Mouse (Mus musculus) brain, embryonic 18.5 days (tissue): ENCODE results near the gene Cant1.
"Not testable (repeated sequence)": the region's sequence is repeated elsewhere in the genome, so short reads cannot be mapped to it uniquely, and the experiment has no call there.

Experiments
- DNase-seq: peaks from one replicate; pipeline ENCODE4 v3.0.0-alpha.2; 2012; ENCODE audit warnings: low read depth, low spot score

The Cant1 gene

GRCm38 (mm10) chr11:118408051-118408740 lies 10.7 kb downstream of the Cant1 start:
- no peak for DNase-seq

DNA sequence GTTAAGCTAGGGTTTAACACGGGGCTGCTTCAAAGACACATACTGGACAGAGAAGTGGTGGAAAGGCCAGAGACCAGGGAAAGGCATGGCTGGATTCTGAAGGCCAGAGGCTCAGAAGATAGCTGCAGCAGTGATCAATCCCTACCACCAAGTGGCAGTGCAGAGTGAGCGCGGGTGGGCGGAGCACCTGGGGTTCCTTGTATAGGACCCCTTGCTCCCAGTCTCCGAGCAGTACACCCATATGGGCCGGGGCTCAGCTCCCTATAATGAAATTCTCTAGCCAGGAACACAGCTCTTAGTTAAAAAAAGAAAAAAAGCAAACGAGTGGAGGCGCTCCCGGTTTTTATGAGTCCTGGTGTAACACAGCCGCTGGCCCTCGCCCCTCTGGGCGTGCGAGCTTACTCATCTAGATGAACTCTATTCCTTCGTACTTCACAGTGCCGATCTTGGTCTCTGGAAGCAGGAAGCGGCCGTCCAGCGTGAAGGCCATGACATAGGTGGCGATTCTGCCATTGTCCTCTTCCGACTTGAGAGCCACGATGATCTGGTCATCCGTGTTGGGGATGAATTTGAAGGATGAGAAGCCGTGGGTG lies 11.5 kb downstream of the Cant1 start:
- no peak for DNase-seq

DNA sequence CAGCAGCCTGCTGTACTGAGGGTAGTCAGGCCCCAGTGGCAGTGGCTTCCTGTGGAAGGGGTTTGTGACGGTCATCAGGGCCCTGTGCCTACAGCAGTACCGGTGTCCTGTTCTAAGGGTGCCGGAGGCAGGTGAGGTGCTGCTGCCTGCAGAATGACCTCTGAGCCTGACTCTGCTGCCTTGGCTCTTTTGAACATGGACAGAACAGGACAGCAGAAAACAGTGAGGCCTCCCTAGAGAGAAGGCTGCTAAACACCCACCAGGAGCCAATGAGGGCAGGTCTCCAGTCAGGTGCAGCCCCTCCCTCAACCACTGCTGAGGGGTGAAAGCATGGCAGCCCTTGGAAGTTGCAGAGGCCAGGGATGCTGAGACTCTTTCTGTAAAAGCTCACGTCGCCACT lies 12.4 kb downstream of the Cant1 start:
- DNase-seq, result no peak

DNA sequence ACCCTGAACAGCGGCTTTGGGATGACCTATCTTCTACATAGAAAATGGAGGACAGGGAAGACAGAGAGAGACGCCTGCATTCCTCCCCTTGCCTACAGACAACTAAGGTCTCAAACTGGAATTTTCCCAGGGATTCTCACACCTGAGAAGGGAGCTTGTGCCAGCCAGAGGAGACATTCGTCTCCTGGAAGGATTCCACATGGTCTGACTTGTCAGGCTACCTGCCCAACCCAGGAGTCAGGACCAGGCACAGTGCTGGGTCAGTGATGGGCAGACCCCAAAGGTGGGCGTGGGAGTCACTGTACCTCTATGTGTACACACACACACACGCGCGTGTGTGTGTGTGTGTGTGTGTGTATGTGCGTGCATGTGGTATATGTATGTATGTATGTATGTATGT lies 13.6 kb downstream of the Cant1 start:
- no peak for DNase-seq

GRCm38 (mm10) chr11:118403951-118404899 lies 14.7 kb downstream of the Cant1 start:
- DNase-seq, result no peak

DNA sequence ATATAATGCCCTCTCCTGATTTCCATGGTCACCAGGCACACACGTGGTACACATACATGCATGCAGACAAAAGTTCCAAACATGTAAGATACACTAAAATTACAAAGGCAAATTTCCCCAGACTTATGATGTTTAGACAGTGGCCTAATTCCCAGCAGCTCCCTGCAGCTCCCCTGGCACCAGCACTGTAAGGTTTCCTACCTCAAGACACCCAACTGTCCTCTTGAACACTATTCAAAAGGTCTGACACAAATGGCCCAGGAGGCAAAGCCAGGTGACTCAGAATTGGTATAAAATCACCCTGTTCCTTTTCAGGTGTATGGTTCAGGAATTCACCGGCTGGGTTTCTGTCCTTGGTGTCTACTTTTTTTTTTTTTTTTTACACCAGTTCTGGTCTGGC lies 15.7 kb downstream of the Cant1 start:
- DNase-seq, result no peak

- no peak for DNase-seq
These were observed 17.1 kb downstream of the Cant1 start, which contains the start of gene Lgals3bp for GRCm38 (mm10) chr11:118401760-118402280. Lgals3bp (minus strand) TSS chr11:118402092.

DNA sequence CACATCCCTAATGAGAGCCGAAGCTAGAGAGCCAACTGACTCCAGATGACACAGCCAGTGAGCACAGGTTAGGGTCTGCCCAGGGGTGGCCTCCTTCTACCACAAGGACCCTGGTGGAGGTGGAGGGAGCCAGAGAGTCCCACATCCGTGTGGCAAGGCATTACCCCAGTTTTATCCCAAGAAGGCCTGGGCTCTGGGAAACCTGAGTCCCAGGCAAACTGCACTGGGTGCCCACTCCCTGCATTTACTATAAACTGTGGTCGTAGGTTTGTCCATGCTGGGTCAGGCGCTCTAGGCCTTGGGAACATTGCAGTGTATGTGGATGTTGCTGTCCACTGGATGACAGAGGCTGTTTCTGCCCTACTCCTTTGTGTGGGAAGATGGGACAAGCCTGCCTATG lies 17.7 kb downstream of the Cant1 start:
- DNase-seq, result no peak

DNA sequence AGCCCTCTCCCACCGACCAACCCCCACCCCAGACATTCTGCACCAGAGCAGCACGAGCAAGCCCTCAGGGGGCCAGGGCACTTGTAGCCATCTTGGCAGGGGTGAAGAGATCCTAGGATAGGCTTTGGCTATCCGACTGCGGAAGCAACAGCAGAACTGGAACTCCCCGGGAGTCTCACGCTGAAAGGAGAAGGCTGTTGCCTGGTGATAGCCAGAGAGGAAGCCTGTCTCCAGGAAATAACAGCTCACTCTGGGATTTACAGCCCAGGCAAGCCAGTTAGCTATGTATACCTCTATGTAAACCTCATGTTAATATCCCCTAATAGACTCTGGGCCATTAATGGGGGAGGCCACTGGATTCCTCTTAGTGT lies 18.3 kb downstream of the Cant1 start:
- no peak for DNase-seq

DNA sequence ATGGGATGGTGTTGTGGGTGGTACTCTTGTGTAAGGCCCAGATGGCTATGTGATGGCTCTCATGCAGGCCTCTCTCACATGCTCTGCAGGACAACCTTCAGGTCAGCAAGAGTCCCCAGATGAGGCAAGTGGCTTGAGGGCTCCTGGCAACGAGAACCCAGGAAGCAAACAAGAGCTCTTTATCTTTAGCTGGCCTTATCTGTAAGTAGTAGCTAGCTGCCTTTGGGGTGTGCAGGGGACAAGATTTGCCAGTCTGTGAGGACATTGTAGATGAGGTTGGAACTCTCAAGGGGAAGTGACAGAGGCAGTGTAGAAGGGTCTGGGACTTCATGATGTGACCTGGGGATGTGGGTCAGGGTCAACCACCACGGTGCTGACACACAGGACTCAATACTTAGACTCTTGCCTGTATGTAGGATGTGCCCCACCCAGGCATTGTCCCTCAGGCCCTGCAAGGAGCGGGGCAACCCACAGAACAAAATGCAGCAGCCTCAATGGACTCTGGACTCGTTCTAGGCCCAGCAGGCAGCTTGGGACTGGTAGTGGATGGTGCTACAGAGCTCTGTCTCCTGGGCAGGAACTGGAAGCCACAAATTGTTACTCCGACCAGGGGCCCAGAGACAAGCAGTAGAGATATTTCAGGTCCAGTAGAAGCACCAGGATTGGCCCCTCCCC lies 18.9 kb downstream of the Cant1 start:
- DNase-seq, result no peak

DNA sequence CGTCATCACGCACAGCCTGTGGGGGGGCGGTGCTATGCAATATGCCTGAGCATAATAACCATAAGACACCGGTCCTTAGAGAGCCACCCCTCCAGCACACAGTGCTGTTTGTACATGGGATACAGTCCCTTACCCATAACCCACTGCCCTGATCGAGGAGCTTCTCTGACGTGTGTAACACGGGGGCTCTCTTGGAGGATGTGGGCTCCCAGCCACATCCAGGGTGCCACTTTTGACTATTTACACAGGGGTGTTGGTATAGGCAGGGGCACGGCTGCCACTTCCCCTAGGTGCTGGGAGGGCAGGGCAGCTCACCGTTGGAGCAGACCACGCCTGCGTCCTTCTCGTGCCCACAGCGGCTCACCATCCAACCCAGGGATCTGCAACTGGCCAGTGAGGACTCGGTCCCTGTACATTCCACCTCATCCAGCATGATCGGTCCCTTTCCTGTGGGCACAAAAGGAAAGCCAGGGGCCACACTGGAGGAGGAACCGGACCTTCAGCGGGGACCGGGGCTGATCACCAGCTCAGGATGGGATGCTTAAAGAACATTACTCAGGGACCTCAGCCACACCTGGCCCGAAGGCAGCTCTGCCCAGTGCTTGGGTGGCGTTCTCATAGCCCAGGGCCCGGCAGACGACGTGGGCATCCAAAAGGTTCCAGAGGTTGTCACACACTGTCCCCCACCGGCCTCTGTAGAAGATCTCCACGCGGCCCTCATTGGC lies 20.9 kb downstream of the Cant1 start:
- DNase-seq, result no peak

DNA sequence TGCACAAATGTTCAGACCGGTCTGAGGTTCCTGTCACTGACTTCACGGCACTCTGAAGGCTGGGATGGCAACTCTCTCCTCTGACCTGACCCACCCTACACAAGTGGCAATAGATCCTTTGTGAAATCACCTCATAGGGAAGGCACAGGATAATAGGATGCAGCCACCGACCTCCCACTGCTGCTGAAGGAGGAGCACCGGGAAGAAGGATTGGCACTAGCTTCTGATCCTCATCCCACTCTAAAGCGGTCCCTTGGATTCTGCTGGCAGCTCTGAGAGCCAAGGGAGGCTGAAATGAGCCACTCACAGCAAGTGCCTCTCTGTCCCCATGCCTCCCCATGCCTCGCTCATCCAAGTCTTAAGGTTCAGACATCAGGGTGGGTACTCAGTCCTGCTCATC lies 24.3 kb downstream of the Cant1 start:
- no peak for DNase-seq

DNA sequence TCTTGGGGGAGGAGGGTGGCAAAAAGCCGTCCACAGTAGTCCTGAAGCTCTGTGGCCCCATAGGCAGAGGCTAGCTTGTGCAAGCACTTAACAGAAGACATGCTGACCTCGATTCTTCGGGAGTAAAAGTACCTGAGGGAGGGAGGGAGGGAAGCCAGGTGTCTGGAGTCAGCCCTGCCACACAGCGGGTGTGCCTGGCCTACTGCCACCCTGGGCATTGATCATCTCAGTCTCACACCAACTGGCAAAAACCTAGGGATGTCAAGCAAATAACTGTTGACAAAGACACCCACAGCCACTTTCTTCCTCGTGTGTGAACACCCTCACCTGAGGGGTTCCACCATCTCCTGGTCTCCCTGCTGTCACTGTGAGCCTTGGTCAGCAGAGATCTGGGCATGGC lies 24.9 kb downstream of the Cant1 start:
- DNase-seq, result no peak

DNA sequence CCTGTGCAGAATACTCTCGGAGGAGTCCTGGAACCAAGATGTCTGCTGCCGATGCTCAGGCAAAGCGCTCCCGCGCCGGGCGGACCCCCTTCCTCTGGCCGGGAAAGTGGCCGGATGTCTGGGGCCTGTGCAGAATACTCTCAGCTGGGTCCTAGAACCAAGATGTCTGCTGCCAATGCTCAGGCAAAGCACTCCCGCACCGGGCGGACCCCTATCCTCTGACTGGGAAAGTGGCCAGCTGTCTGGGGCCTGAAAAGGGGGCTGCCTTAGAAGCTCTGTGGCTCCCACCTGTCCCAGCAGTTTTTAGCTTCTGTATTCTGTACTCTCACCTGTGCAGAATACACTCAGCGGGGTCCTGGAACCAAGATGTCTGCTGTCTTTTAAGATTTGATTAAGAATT lies 31.1 kb downstream of the Cant1 start:
- DNase-seq, result not testable (repeated sequence)

DNA sequence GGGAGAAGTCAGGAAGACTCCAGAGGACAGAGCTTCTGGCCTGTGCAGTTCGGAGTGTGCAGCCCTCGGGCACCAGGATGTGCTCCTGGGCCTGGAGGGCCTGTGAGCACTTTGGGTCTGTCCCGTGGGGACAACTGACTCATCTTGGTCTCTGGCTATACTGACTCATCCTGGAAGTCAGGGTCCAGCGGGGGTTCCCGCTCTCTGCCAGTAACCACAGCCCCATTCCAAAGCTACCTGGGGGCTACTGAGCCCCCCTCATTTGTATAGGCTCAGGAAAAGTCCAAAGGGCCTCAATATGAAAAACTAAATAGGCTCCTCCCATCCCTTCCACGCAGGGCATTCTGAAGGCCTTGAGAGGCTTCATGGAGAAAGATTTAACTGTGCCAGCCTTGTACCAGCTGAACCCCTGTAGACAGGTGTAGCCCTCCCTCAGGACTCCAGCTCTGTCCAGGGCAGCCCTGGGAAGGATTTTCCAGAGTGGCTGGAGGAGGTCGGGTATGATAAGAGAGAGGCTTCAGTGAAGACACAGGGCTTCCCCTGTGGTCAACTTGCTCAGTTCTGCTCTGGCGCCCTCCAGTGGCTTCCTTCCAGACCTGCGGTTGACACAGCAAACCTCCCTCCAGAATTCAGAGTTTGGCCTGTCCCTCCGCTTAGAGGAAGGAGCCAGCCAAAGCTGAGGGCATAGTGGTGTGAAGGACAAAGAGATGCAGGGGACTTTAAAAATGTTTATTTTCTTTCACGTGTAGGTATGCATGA lies 39.5 kb downstream of the Cant1 start:
- DNase-seq, result no peak

DNA sequence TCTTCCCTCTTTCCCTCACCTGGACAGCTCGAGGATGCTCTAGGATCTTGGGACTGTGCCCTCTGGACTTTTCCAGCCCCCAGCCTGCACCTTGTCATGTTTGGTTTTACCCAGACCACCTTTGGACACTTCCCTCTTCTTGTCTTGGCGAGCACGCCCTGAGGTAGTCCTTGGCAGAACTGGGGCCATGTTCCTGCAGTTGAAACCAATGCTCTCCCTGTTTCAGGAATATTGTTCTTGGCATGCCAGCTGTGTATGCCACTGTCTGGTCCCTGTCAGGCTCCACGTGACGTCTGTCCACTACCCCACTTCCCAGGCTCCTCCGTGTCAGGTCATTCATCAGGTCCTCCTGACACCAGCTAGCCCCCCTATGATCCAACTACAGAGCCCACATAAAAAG lies 40.2 kb downstream of the Cant1 start:
- no peak for DNase-seq

- not testable (repeated sequence) for DNase-seq
These were observed 42.6 kb downstream of the Cant1 start for GRCm38 (mm10) chr11:118376323-118376722.

GRCm38 (mm10) chr11:118375881-118376280 lies 43.0 kb downstream of the Cant1 start:
- no peak for DNase-seq

- DNase-seq, result no peak
These were observed 43.4 kb downstream of the Cant1 start for GRCm38 (mm10) chr11:118375461-118375860.

- DNase-seq, result no peak
These were observed 43.9 kb downstream of the Cant1 start for GRCm38 (mm10) chr11:118375006-118375405.
